Mouse (Mus musculus) stomach, postnatal 0 days (tissue): ENCODE measurements around the gene Ncstn. TPM values are rescaled to one million over a fixed set of nuclear protein-coding genes. Genes with fewer than 3 reads are reported as not detected.

ENCODE experiments used
- ATAC-seq: fragments of 200-750 bp; cut with Nextera tagmentation; 2 replicates; pipeline ENCODE4 v1.8.0; 2017; ENCODE audit not compliant: low FRiP score, low TSS enrichment
- DNase-seq: peaks from one replicate; pipeline ENCODE4 v3.0.0-alpha.2; 2016; ENCODE audit warnings: low spot score
- H3K27ac ChIP-seq: fragments of 300-500 bp; sonication (generic); replicated peaks from 2 replicates; pipeline ENCODE4 v1.5.1; 2014; ENCODE audit warnings: mild to moderate bottlenecking, control low read depth
- H3K27me3 ChIP-seq: fragments of 300-500 bp; sonication (generic); 2 replicates; pipeline ENCODE4 v1.6.1; 2014; ENCODE audit warnings: low read length; ENCODE audit not compliant: control insufficient read depth, insufficient read depth
- H3K36me3 ChIP-seq: fragments of 300-500 bp; sonication (generic); 2 replicates; pipeline ENCODE4 v1.6.1; 2014; ENCODE audit warnings: low read length, mixed read lengths; ENCODE audit not compliant: control insufficient read depth, insufficient read depth
- H3K4me1 ChIP-seq: fragments of 300-500 bp; sonication (generic); replicated peaks from 2 replicates; pipeline ENCODE4 v1.6.1; 2014; ENCODE audit warnings: antibody characterized with exemption; ENCODE audit not compliant: control insufficient read depth, insufficient read depth
- H3K4me2 ChIP-seq: fragments of 300-500 bp; sonication (generic); replicated peaks from 2 replicates; pipeline ENCODE4 v1.6.1; 2014; ENCODE audit warnings: low read depth, mild to moderate bottlenecking, control low read depth, moderate library complexity
- H3K4me3 ChIP-seq: fragments of 300-500 bp; sonication (generic); 2 replicates; pipeline ENCODE4 v1.5.1; 2014; ENCODE audit warnings: low read depth, low read length, control low read depth
- H3K9ac ChIP-seq: fragments of 300-500 bp; sonication (generic); 2 replicates; pipeline ENCODE4 v1.6.1; 2014; ENCODE audit warnings: mild to moderate bottlenecking, low read length, control low read depth, mixed read lengths
- H3K9me3 ChIP-seq: fragments of 300-500 bp; sonication (generic); 2 replicates; pipeline ENCODE4 v1.6.1; 2016; ENCODE audit warnings: low read length; ENCODE audit not compliant: control insufficient read depth
- CTCF ChIP-seq: IDR thresholded peaks from 2 replicates; pipeline ENCODE4 v1.5.1; 2016; ENCODE audit warnings: antibody characterized with exemption, low read depth, mild to moderate bottlenecking, moderate library complexity
- EP300 ChIP-seq: optimal IDR thresholded peaks from 2 replicates; pipeline ENCODE3; 2016; ENCODE audit warnings: antibody characterized with exemption
- WGBS: fragments of 180-500 bp; shearing (Covaris S2); extraction: QIAGEN DNeasy Blood & Tissue Kit; methylation state at CpG from one replicate; pipeline ENCODE4 v1.1.7; 2014; 5-methylcytosine and 5-hydroxymethylcytosine counted together
- polyA plus RNA-seq: library from polyadenylated mRNA; unstranded; fragments of >200 nt; fragmentation: Nextera tagmentation; extraction: Ambion mirVana; gene quantifications from 2 replicates; pipeline ENCODE4 v1.2.1, GENCODE M21; 2015

Gene Ncstn
- polyA plus RNA-seq, 1 experiment from 2014 or later: 79.3 TPM

GRCm38 (mm10) chr1:172107777-172108477 lies 25.3 kb upstream of the Ncstn start:
- Histone ChIP-seq H3K4me2 (no peak overlapping the region), H3K4me1 (no peaks in the 10 kb centered on the region), H3K27ac (no peak overlapping the region), H3K9ac (no peak overlapping the region), H3K27me3 (no peaks in the 10 kb centered on the region), H3K9me3 (no peaks in the 10 kb centered on the region), H3K36me3 (peaks cover 45% of the 10 kb centered on the region), H3K4me3 (no peak overlapping the region)
- DNase-seq: no peak
- ATAC-seq: no peak
- WGBS: 85% methylated on average over 10 of the region's 10 CpGs
- no peak for TF ChIP-seq CTCF
- TF ChIP-seq EP300: no peak

GRCm38 (mm10) chr1:172105101-172105500 lies 22.5 kb upstream of the Ncstn start:
- Histone ChIP-seq H3K4me2 (no peak overlapping the region), H3K27me3 (no peaks in the 10 kb centered on the region), H3K27ac (no peak overlapping the region), H3K9ac (no peak overlapping the region), H3K36me3 (peaks cover 42% of the 10 kb centered on the region), H3K4me3 (no peak overlapping the region), H3K9me3 (no peaks in the 10 kb centered on the region), H3K4me1 (no peaks in the 10 kb centered on the region)
- DNase-seq: no peak
- no peak for ATAC-seq
- WGBS: 78% methylated on average over 11 of the region's 11 CpGs
- TF ChIP-seq CTCF (peak; percentile 31), EP300 (no peak)

GRCm38 (mm10) chr1:172103619-172104018 lies 21.0 kb upstream of the Ncstn start:
- H3K36me3 ChIP-seq: peaks cover 39% of the 10 kb centered on the region

GRCm38 (mm10) chr1:172099325-172100033 lies 16.9 kb upstream of the Ncstn start:
- Histone ChIP-seq H3K4me1 (no peaks in the 10 kb centered on the region), H3K4me2 (no peak overlapping the region), H3K27me3 (no peaks in the 10 kb centered on the region), H3K9ac (no peak overlapping the region), H3K27ac (no peak overlapping the region), H3K4me3 (no peak overlapping the region), H3K36me3 (peaks cover 32% of the 10 kb centered on the region), H3K9me3 (no peaks in the 10 kb centered on the region)
- TF ChIP-seq CTCF (no peak), EP300 (no peak)
- WGBS: 83% methylated on average over 6 of the region's 6 CpGs
- DNase-seq (peak; percentile 27), ATAC-seq (no peak)

More at GRCm38 (mm10) chr1:172103619-172104018, 21.0 kb upstream of the Ncstn start:
- no peaks in the 10 kb centered on the region for H3K4me1 ChIP-seq
- no peak overlapping the region for H3K4me3 ChIP-seq
- ATAC-seq (no peak), DNase-seq (no peak)
- H3K9ac ChIP-seq: no peak overlapping the region
- no peaks in the 10 kb centered on the region for H3K27me3 ChIP-seq
- H3K4me2 ChIP-seq: no peak overlapping the region
- no peaks in the 10 kb centered on the region for H3K9me3 ChIP-seq
- H3K27ac ChIP-seq: no peak overlapping the region
- 76% methylated on average over 4 of the region's 4 CpGs for WGBS
- no peak for TF ChIP-seq EP300
- no peak for TF ChIP-seq CTCF

- no peak overlapping the region for H3K4me2 ChIP-seq
- H3K4me3 ChIP-seq: no peak overlapping the region
- H3K4me1 ChIP-seq: no peaks in the 10 kb centered on the region
- peaks cover 28% of the 10 kb centered on the region for H3K36me3 ChIP-seq
- 80% methylated on average over 6 of the region's 6 CpGs for WGBS
- ATAC-seq: no peak
- H3K9me3 ChIP-seq: no peaks in the 10 kb centered on the region
- no peak overlapping the region for H3K9ac ChIP-seq
- no peak for TF ChIP-seq CTCF
- TF ChIP-seq EP300: no peak
- DNase-seq: no peak
- H3K27ac ChIP-seq: no peak overlapping the region
- no peaks in the 10 kb centered on the region for H3K27me3 ChIP-seq
Measured at GRCm38 (mm10) chr1:172095202-172095601, 12.6 kb upstream of the Ncstn start.

GRCm38 (mm10) chr1:172094295-172094694 lies 11.7 kb upstream of the Ncstn start:
- no peaks in the 10 kb centered on the region for H3K4me1 ChIP-seq
- no peak overlapping the region for H3K4me3 ChIP-seq
- H3K9ac ChIP-seq: no peak overlapping the region
- TF ChIP-seq CTCF (no peak), EP300 (no peak)
- no peak overlapping the region for H3K4me2 ChIP-seq
- no peak for ATAC-seq
- no peak overlapping the region for H3K27ac ChIP-seq
- no peak for DNase-seq
- peaks cover 32% of the 10 kb centered on the region for H3K36me3 ChIP-seq
- H3K9me3 ChIP-seq: no peaks in the 10 kb centered on the region
- H3K27me3 ChIP-seq: no peaks in the 10 kb centered on the region
